18 mouse cellular contexts compared by ENCODE assay signal in the genomic region with DNA sequence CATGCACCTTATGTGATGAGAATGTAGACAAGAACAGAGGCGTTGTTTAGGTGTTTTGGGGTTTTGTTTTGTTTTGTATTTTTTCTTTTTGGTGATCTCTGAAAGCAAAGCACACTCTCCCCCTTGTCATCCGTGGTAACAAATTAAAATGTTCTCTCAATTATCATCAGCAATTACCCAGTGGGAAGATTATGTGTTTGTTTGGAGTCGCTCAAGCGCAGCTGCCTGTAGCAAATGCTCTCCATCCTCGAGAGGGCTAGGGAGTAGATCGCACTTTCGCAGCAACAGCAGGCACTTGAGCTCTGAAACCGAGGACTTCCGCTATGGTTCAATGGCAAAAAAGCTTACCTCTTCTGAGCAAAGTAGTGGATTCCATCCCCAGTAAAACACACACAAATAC. TPM values are rescaled to one million over a fixed set of nuclear protein-coding genes. Genes with fewer than 3 reads are reported as not detected.
"Had no signal": no experiment of that assay in that cellular context is flagged by ENCODE, and none has a peak within 500 bp of the region (broad histone marks: within the 10 kb centered on the region; RNA-seq: fewer than 3 reads in every experiment).

No protein-coding gene starts in this region.

- H3K27ac ChIP-seq: layer of hippocampus, adult 2 months; liver, embryonic 15.5 days had no signal

- H3K36me3 ChIP-seq: liver, embryonic 15.5 days had no signal

- H3K27me3 ChIP-seq: liver, embryonic 15.5 days had no signal

- H3K4me1 ChIP-seq: liver, embryonic 15.5 days had no signal

- H3K9me3 ChIP-seq: liver, embryonic 15.5 days had no signal

- H3K9ac ChIP-seq: liver, embryonic 15.5 days; lung, embryonic 14.5 days had no signal

- DNase-seq: kidney, adult 18-20 months; kidney, postnatal 10 days; kidney, postnatal 4 days; lung, embryonic 14.5 days; lung, postnatal 10 days; lung, postnatal 4 days; right cerebral cortex, adult 18-20 months; right cerebral cortex, postnatal 25 days; thymus, postnatal 36 days had no signal

- H3K4me2 ChIP-seq: liver, embryonic 11.5 days; liver, embryonic 15.5 days; lung, embryonic 14.5 days; midbrain, embryonic 11.5 days had no signal

- H3K4me3 ChIP-seq: layer of hippocampus, adult 2 months; liver, embryonic 15.5 days; myocyte had no signal

RNA-seq across cellular contexts. Expression of a gene that starts 57.7 kb away (rescaled TPM):
- polyA plus RNA-seq: kidney, embryonic 14.5 days; limb, embryonic 14.5 days; liver, embryonic 11.5 days; liver, embryonic 15.5 days; lung, embryonic 14.5 days; midbrain, embryonic 11.5 days; myocyte; neural tube, embryonic 11.5 days; small intestine, adult 2 months had no signal
